Mouse (Mus musculus) CH12.LX (cell line): ENCODE results near the gene Usp49. TPM values are rescaled to one million over a fixed set of nuclear protein-coding genes. Genes with fewer than 3 reads are reported as not detected.

Experiments
- DNase-seq: peaks from one replicate; pipeline ENCODE4 v3.0.0-alpha.2; 2013; ENCODE audit errors: extremely low read depth
- H3K27ac ChIP-seq: 2 replicates; pipeline ENCODE4 v1.5.1; 2012; ENCODE audit warnings: low read depth, mild to moderate bottlenecking, control low read depth, moderate library complexity; ENCODE audit not compliant: insufficient read depth
- H3K27me3 ChIP-seq: replicated peaks from 2 replicates; pipeline ENCODE3; 2012; ENCODE audit warnings: inconsistent platforms
- H3K36me3 ChIP-seq, 2 experiments: replicated peaks in 1 of 2; 2 replicates each; pipeline versions ENCODE3 to v1.6.1; 2012; ENCODE audit warnings: inconsistent platforms in 1 of 2, low read length in 1 of 2, mild to moderate bottlenecking in 1 of 2, mixed read lengths in 1 of 2, moderate library complexity in 1 of 2; ENCODE audit not compliant: control insufficient read depth in 1 of 2, insufficient read depth in 1 of 2
- H3K4me1 ChIP-seq, 2 experiments: 2 replicates each; pipeline ENCODE4 v1.6.1; 2012; ENCODE audit warnings: inconsistent platforms in 1 of 2, moderate library complexity in 1 of 2; ENCODE audit not compliant: insufficient read depth in 2 of 2, control insufficient read depth in 1 of 2
- H3K4me2 ChIP-seq: 2 replicates; pipeline ENCODE4 v1.6.1; 2012; ENCODE audit warnings: low read depth, mild to moderate bottlenecking, control low read depth; ENCODE audit not compliant: poor library complexity, insufficient read depth, severe bottlenecking
- H3K4me3 ChIP-seq, 3 experiments: fragments of 150-350 bp in 1 of 3; sonication (generic) in 1 of 3; replicated peaks in 1 of 3; 2 replicates each; pipeline versions ENCODE3 to v1.5.1; 2011 to 2012; ENCODE audit warnings: low read depth in 2 of 3, low read length in 2 of 3, mild to moderate bottlenecking in 2 of 3, moderate library complexity in 2 of 3, control low read depth in 1 of 3, improper control_type of control experiment in 1 of 3, inconsistent platforms in 1 of 3, mixed read lengths in 1 of 3; ENCODE audit not compliant: poor library complexity in 1 of 3
- H3K79me2 ChIP-seq: replicated peaks from 2 replicates; pipeline ENCODE4 v1.6.1; 2012; ENCODE audit warnings: mild to moderate bottlenecking, moderate library complexity; ENCODE audit not compliant: control insufficient read depth, poor library complexity, insufficient read depth, severe bottlenecking; ENCODE audit errors: extremely low read depth
- H3K9ac ChIP-seq: 2 replicates; pipeline ENCODE4 v1.6.1; 2012; ENCODE audit warnings: low read depth, mild to moderate bottlenecking, control low read depth, moderate library complexity; ENCODE audit not compliant: insufficient read depth
- H3K9me3 ChIP-seq: replicated peaks from 2 replicates; pipeline ENCODE3; 2012; ENCODE audit warnings: low read length, inconsistent platforms, mixed read lengths
- CHD1 ChIP-seq: IDR thresholded peaks from 2 replicates; pipeline ENCODE4 v1.6.1; 2012; ENCODE audit warnings: low read depth, low read length, improper control_type of control experiment, inconsistent platforms
- CTCF ChIP-seq, 2 experiments: IDR thresholded peaks in 1 of 2; conservative IDR thresholded peaks in 1 of 2; 2 replicates each; pipeline ENCODE4 v1.5.1; 2011 to 2012; ENCODE audit warnings: low read depth in 2 of 2, low read length in 2 of 2, improper control_type of control experiment in 1 of 2, inconsistent platforms in 1 of 2, mild to moderate bottlenecking in 1 of 2, moderate library complexity in 1 of 2
- ELF1 ChIP-seq: IDR thresholded peaks from 2 replicates; pipeline ENCODE4 v1.6.1; 2014; ENCODE audit warnings: low read depth, mild to moderate bottlenecking, inconsistent platforms, low read length, improper control_type of control experiment
- ETS1 ChIP-seq: conservative IDR thresholded peaks from 2 replicates; pipeline ENCODE4 v1.6.1; 2012; ENCODE audit warnings: low read depth, mild to moderate bottlenecking, inconsistent platforms, low read length, improper control_type of control experiment, moderate library complexity
- IRF4 ChIP-seq: IDR thresholded peaks from 2 replicates; pipeline ENCODE4 v1.6.1; 2014; ENCODE audit warnings: low read depth, mild to moderate bottlenecking, inconsistent platforms, low read length, improper control_type of control experiment
- JUN ChIP-seq: IDR thresholded peaks from 2 replicates; pipeline ENCODE4 v1.6.1; 2011; ENCODE audit warnings: low read depth, mild to moderate bottlenecking, low read length, improper control_type of control experiment, moderate library complexity; ENCODE audit not compliant: insufficient read depth
- JUND ChIP-seq: conservative IDR thresholded peaks from 2 replicates; pipeline ENCODE4 v1.6.1; 2011; ENCODE audit warnings: low read depth, low read length, improper control_type of control experiment
- KAT2A ChIP-seq: IDR thresholded peaks from 2 replicates; pipeline ENCODE4 v1.6.1; 2012; ENCODE audit warnings: low read length, improper control_type of control experiment, inconsistent platforms; ENCODE audit not compliant: insufficient replicate concordance
- MAFK ChIP-seq: IDR thresholded peaks from 2 replicates; pipeline ENCODE4 v1.6.1; 2011; ENCODE audit warnings: low read length, improper control_type of control experiment; ENCODE audit not compliant: insufficient replicate concordance
- MXI1 ChIP-seq: IDR thresholded peaks from 2 replicates; pipeline ENCODE4 v1.6.1; 2011; ENCODE audit warnings: mild to moderate bottlenecking, low read depth, low read length, improper control_type of control experiment
- PAX5 ChIP-seq: IDR thresholded peaks from 2 replicates; pipeline ENCODE4 v1.6.1; 2012; ENCODE audit warnings: low read length, inconsistent platforms, mixed read lengths
- RAD21 ChIP-seq: IDR thresholded peaks from 2 replicates; pipeline ENCODE4 v1.6.1; 2011; ENCODE audit warnings: low read depth, mild to moderate bottlenecking, low read length, improper control_type of control experiment, moderate library complexity
- SMC3 ChIP-seq: IDR thresholded peaks from 2 replicates; pipeline ENCODE4 v1.6.1; 2011; ENCODE audit warnings: low read depth, low read length, improper control_type of control experiment
- USF1 ChIP-seq: IDR thresholded peaks from 2 replicates; pipeline ENCODE4 v1.6.1; 2014; ENCODE audit warnings: low read depth, mild to moderate bottlenecking, inconsistent platforms, low read length, improper control_type of control experiment
- ZC3H11A ChIP-seq: IDR thresholded peaks from 2 replicates; pipeline ENCODE4 v1.6.1; 2012; ENCODE audit warnings: low read depth, mild to moderate bottlenecking, inconsistent platforms, low read length, improper control_type of control experiment
- ZKSCAN1 ChIP-seq: IDR thresholded peaks from 2 replicates; pipeline ENCODE4 v1.6.1; 2012; ENCODE audit warnings: low read depth, inconsistent platforms, low read length, improper control_type of control experiment, borderline replicate concordance
- ZMIZ1 ChIP-seq: IDR thresholded peaks from 2 replicates; pipeline ENCODE4 v1.6.1; 2012; ENCODE audit warnings: low read depth, mild to moderate bottlenecking, inconsistent platforms, low read length, improper control_type of control experiment
- ZNF384 ChIP-seq: IDR thresholded peaks from 2 replicates; pipeline ENCODE4 v1.6.1; 2012; ENCODE audit warnings: low read depth, low read length, improper control_type of control experiment, inconsistent platforms
- dilution Hi-C: fragments of 300-500 bp; cut with MboI; formaldehyde crosslinking; loops from 2 replicates; pipeline ENCODE4 v1.14.3; 2020; ENCODE audit warnings: low sequenced_read_pairs; ENCODE audit not compliant: extremely low pct_unique_long_range_greater_than_20kb, extremely low pct_ligation_motif_present
- in situ Hi-C: fragments of 300-500 bp; cut with MboI; formaldehyde crosslinking; loops from 3 replicates; pipeline ENCODE4 v1.14.3; 2019; ENCODE audit warnings: low sequenced_read_pairs, low pct_ligation_motif_present, low pct_unique_long_range_greater_than_20kb, mixed read lengths
- polyA plus RNA-seq: library from polyadenylated mRNA; unstranded; fragments of >175 nt; gene quantifications from 2 replicates; pipeline ENCODE4 v1.2.1, GENCODE M21; 2012; ENCODE audit warnings: low read depth; ENCODE audit not compliant: insufficient read length
- total RNA-seq, 2 experiments: library from RNA; depleted of rRNA; stranded (reverse); fragments of 300-350 nt in 1 of 2; fragments of >200 nt in 1 of 2; gene quantifications; 2 replicates each; pipeline ENCODE4 v1.2.3; 2012 to 2014

Usp49 gene
- total and polyA plus RNA-seq, 3 experiments, result 2.6 to 4.3 (median 3.4) TPM

DNA sequence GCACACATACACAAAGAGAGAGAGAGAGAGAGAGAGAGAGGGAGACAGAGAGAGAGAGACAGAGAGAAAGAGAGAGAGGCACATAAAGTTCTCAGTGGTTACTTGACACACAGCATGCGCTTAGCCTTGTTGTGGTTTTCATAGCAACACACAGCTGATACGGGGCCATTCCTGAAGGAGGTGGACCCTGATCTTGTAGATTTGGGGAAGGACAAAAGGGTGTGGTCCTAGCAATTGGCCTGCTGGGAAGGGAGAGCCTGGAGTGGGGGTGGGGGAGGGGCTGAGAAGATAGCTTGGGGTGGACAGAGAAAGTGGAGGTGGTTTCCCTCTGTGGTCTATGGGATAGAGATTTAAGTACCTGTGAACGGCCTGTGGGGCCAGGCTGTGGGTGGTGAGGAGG is 79.5 kb downstream of the Usp49 start:
- dilution Hi-C loops, result no loop called here
- Histone ChIP-seq H3K79me2 (no peaks in the 10 kb centered on the region), H3K9me3 (no peaks in the 10 kb centered on the region), H3K4me1 (peaks cover 7 to 9% of the 10 kb centered on the region in 2 experiments; a peak in 3 of 4 replicates), H3K27me3 (peaks cover 38% of the 10 kb centered on the region), H3K4me3 (no peak overlapping the region), H3K9ac (no peak overlapping the region), H3K36me3 (no peaks in the 10 kb centered on the region), H3K4me2 (no peak overlapping the region), H3K27ac (no peak overlapping the region)
- in situ Hi-C loops, result no loop called here
- no peak for DNase-seq
- no peak for TF ChIP-seq MAFK
- no peak for TF ChIP-seq ZKSCAN1
- TF ChIP-seq JUN, result no peak
- no peak for TF ChIP-seq USF1
- TF ChIP-seq ZC3H11A, result no peak

DNA sequence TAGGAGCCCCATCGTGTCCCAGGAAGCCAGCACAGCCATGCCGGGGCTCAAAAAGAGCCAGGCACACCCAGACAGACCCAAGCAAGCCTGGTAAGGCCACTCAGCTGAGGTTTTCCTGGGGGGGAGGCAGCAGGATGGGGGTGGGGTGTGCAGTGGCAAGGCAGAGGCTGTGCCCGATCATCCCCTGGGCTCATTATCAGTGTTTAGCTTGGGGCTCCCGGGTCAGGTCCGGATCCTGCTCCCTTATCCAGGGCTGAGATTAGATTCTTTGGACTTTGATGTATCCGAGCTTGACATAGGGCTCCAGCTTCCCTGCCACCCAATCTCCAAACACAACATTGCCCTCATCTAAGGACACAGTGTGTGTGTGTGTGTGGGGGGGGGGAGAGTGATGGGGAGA is 81.4 kb downstream of the Usp49 start:
- Histone ChIP-seq H3K9ac (no peak overlapping the region), H3K4me3 (no peak overlapping the region), H3K9me3 (no peaks in the 10 kb centered on the region), H3K36me3 (no peaks in the 10 kb centered on the region), H3K27ac (no peak overlapping the region), H3K27me3 (peaks cover 53% of the 10 kb centered on the region), H3K4me1 (peaks cover 7 to 10% of the 10 kb centered on the region in 2 experiments; a peak in 3 of 4 replicates), H3K79me2 (no peaks in the 10 kb centered on the region), H3K4me2 (no peak overlapping the region)
- DNase-seq, result no peak
- dilution Hi-C loops (no loop called here), in situ Hi-C loops (no loop called here)
- TF ChIP-seq PAX5 (no peak), SMC3 (no peak), CTCF (conservative IDR thresholded peaks at IDR 0.05 in 1 of 2, IDR thresholded peaks at IDR 0.05 in 1 of 2; ENCODE audit: low read depth in 2 of 2, low read length in 2 of 2) (no peak), ZC3H11A (no peak), ETS1 (no peak)

DNA sequence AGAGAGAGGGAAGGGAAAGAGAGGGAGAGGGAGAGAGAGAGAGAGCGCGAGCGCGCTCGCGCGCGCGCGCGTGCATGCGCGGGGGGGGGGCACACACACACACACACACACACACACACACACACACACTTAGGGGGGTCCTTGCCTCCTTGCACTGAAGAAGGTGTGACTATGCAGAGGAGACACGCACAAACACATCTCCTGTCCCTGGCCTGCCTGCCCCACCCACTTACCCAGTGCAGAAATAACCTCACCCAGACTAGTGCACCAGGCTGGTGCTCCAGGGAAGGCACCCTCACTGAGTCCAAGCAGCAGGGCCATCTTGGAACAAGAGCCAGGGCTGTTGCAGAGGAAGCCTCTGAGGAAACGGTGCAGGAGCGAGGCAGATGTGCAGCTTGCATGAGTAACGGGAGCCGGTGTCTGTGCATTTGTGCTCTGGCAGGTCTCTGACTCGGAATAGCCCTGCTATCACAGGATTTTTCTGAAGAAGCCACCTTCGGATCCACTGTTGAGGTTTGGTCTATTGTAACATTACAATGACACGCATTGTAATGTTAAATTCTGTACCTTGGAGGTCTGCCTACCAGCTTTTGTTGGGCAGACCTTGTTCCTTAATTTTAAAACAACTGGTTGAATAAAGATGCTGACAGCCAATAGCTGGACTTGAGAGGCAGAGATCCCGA is 82.5 kb downstream of the Usp49 start:
- no peaks in the 10 kb centered on the region for H3K36me3 ChIP-seq
- H3K4me2 ChIP-seq, result no peak overlapping the region
- H3K4me3 ChIP-seq, result no peak overlapping the region
- no peaks in the 10 kb centered on the region for H3K79me2 ChIP-seq
- H3K9ac ChIP-seq, result no peak overlapping the region
- peaks cover 51% of the 10 kb centered on the region for H3K27me3 ChIP-seq
- H3K4me1 ChIP-seq, result peaks cover 7 to 10% of the 10 kb centered on the region in 2 experiments; a peak in 3 of 4 replicates
- DNase-seq, result no peak
- TF ChIP-seq JUND (no peak), KAT2A (no peak), CHD1 (no peak), ZC3H11A (no peak), ZMIZ1 (no peak), ELF1 (no peak), CTCF (conservative IDR thresholded peaks at IDR 0.05 in 1 of 2, IDR thresholded peaks at IDR 0.05 in 1 of 2; ENCODE audit: low read depth in 2 of 2, low read length in 2 of 2) (no peak), RAD21 (no peak), ZNF384 (no peak), IRF4 (no peak), MXI1 (no peak)
- dilution Hi-C loops, result no loop called here
- no peaks in the 10 kb centered on the region for H3K9me3 ChIP-seq
- no peak overlapping the region for H3K27ac ChIP-seq
- in situ Hi-C loops, result no loop called here
